ENCODE assay signal across 14 mouse cellular contexts in genomic region chr7:120866684-120867083, GRCm38 (mm10). TPM values are rescaled to one million over a fixed set of nuclear protein-coding genes. Genes with fewer than 3 reads are reported as not detected.
DNase-seq lines count a peak whose midpoint lies in the region; ATAC-seq and TF ChIP-seq lines count a peak whose summit lies in the region.
"Had no signal": no experiment of that assay in that cellular context is flagged by ENCODE, and none has a peak within 500 bp of the region (broad histone marks: within the 10 kb centered on the region; RNA-seq: fewer than 3 reads in every experiment).

No protein-coding gene starts in this region.

- H3K9me3 ChIP-seq in heart, embryonic 15.5 days (replicated peaks) = no peaks in the 10 kb centered on the region
- H3K9me3 ChIP-seq in lung, postnatal 0 days (ENCODE audit: low read length) = no peaks in the 10 kb centered on the region
- H3K9me3 ChIP-seq in intestine, postnatal 0 days (ENCODE audit: control insufficient read depth) = no peaks in the 10 kb centered on the region
- no peaks in the 10 kb centered on the region for H3K9me3 ChIP-seq in stomach, embryonic 16.5 days (replicated peaks; ENCODE audit: control insufficient read depth, low read length)
- H3K9me3 ChIP-seq: hindbrain, embryonic 15.5 days had no signal

- H3K4me1 ChIP-seq in heart, embryonic 15.5 days (replicated peaks) = peaks cover 78% of the 10 kb centered on the region
- H3K4me1 ChIP-seq in lung, postnatal 0 days (ENCODE audit: insufficient read depth, low read depth, low read length) = peaks cover 38% of the 10 kb centered on the region; the same call in 1 of the 2 replicates
- peaks cover 41% of the 10 kb centered on the region for H3K4me1 ChIP-seq in intestine, postnatal 0 days (replicated peaks; ENCODE audit: control insufficient read depth, insufficient read depth, low read length)
- H3K4me1 ChIP-seq in stomach, embryonic 16.5 days (ENCODE audit: control insufficient read depth, insufficient read depth, low read length) = peaks cover 89% of the 10 kb centered on the region

- H3K36me3 ChIP-seq in heart, embryonic 15.5 days = no peaks in the 10 kb centered on the region
- no peaks in the 10 kb centered on the region for H3K36me3 ChIP-seq in lung, postnatal 0 days (ENCODE audit: insufficient read depth, low read length)
- no peaks in the 10 kb centered on the region for H3K36me3 ChIP-seq in intestine, postnatal 0 days (ENCODE audit: control insufficient read depth, insufficient read depth)
- H3K36me3 ChIP-seq in stomach, embryonic 16.5 days (ENCODE audit: control insufficient read depth, insufficient read depth, low read length) = peaks cover 3% of the 10 kb centered on the region; the same call in 1 of the 2 replicates
- H3K36me3 ChIP-seq: hindbrain, embryonic 15.5 days had no signal

- no peak for TF ChIP-seq CTCF in lung, postnatal 0 days (IDR thresholded peaks at IDR 0.05)
- no peak for TF ChIP-seq CTCF in intestine, postnatal 0 days (IDR thresholded peaks at IDR 0.05; ENCODE audit: low read depth)

- no peak overlapping the region for H3K9ac ChIP-seq in heart, embryonic 15.5 days
- no peak overlapping the region for H3K9ac ChIP-seq in lung, postnatal 0 days (replicated peaks; ENCODE audit: low read depth)
- no peak overlapping the region for H3K9ac ChIP-seq in intestine, postnatal 0 days (ENCODE audit: low read depth, low read length)
- H3K9ac ChIP-seq in stomach, embryonic 16.5 days (ENCODE audit: low read length) = peak overlapping the region; percentile 69
- H3K9ac ChIP-seq: hindbrain, embryonic 15.5 days had no signal

- no peak for DNase-seq in heart, adult 18-20 months
- DNase-seq in lung, postnatal 0 days (ENCODE audit: low spot score) = no peak
- no peak for DNase-seq in lung, postnatal 4 days
- DNase-seq in spleen, adult 12 weeks (ENCODE audit: low spot score) = no peak
- DNase-seq: adrenal gland, postnatal 14 days; kidney, postnatal 4 days; spleen, adult 18-20 months; thymus, adult 18-20 months had no signal

- H3K27ac ChIP-seq in heart, embryonic 15.5 days = peak overlapping the region; percentile 93
- peak overlapping the region; percentile 82; the same call in 1 of the 2 replicates for H3K27ac ChIP-seq in lung, postnatal 0 days (ENCODE audit: low read length)
- H3K27ac ChIP-seq in intestine, postnatal 0 days (ENCODE audit: low read depth, low read length) = 0 out of 2 replicates have a peak overlapping the region, but pooled peaks have one; percentile 21
- peak overlapping the region; percentile 97 for H3K27ac ChIP-seq in stomach, embryonic 16.5 days (ENCODE audit: low read length)

- no peaks in the 10 kb centered on the region for H3K27me3 ChIP-seq in heart, embryonic 15.5 days
- H3K27me3 ChIP-seq in lung, postnatal 0 days (replicated peaks; ENCODE audit: insufficient read depth, low read length) = no peaks in the 10 kb centered on the region
- no peaks in the 10 kb centered on the region for H3K27me3 ChIP-seq in intestine, postnatal 0 days (replicated peaks; ENCODE audit: control insufficient read depth, insufficient read depth, low read length)
- no peaks in the 10 kb centered on the region for H3K27me3 ChIP-seq in stomach, embryonic 16.5 days (ENCODE audit: control insufficient read depth, insufficient read depth, low read length)
- H3K27me3 ChIP-seq: hindbrain, embryonic 15.5 days had no signal

- H3K4me3 ChIP-seq in heart, embryonic 15.5 days = no peak overlapping the region
- no peak overlapping the region for H3K4me3 ChIP-seq in lung, postnatal 0 days (ENCODE audit: low read depth, low read length)
- H3K4me3 ChIP-seq in intestine, postnatal 0 days (ENCODE audit: low read depth, low read length) = no peak overlapping the region
- no peak overlapping the region for H3K4me3 ChIP-seq in stomach, embryonic 16.5 days (replicated peaks; ENCODE audit: low read length)
- H3K4me3 ChIP-seq: hindbrain, embryonic 15.5 days had no signal

- H3K4me2 ChIP-seq in heart, embryonic 15.5 days = no peak overlapping the region
- H3K4me2 ChIP-seq in lung, postnatal 0 days (replicated peaks; ENCODE audit: low read depth, low read length) = no peak overlapping the region
- no peak overlapping the region for H3K4me2 ChIP-seq in intestine, postnatal 0 days (replicated peaks; ENCODE audit: low read depth)
- H3K4me2 ChIP-seq in stomach, embryonic 16.5 days (ENCODE audit: low read depth, low read length) = 0 out of 2 replicates have a peak overlapping the region, but pooled peaks have one; percentile 5
- H3K4me2 ChIP-seq: hindbrain, embryonic 15.5 days had no signal

- ATAC-seq in heart, embryonic 15.5 days (replicated peaks; ENCODE audit: insufficient number of reproducible peaks, insufficient read depth, low FRiP score, low read depth) = no peak
- no peak for ATAC-seq in lung, postnatal 0 days
- no peak for ATAC-seq in intestine, postnatal 0 days
- ATAC-seq in stomach, embryonic 16.5 days (ENCODE audit: insufficient read depth, low FRiP score) = no peak

- TF ChIP-seq EP300 in lung, postnatal 0 days (IDR thresholded peaks at IDR 0.05) = no peak

- 52% methylated on average over 2 of the region's 2 CpGs for WGBS in heart, embryonic 15.5 days
- 65% methylated on average over 2 of the region's 2 CpGs for WGBS in lung, postnatal 0 days
- 58% methylated on average over 2 of the region's 2 CpGs for WGBS in intestine, postnatal 0 days
- WGBS in stomach, embryonic 16.5 days = 66% methylated on average over 2 of the region's 2 CpGs

RNA-seq across cellular contexts. Expression of gene Eef2k, which starts 24.1 kb away (rescaled TPM):
- 31.5 and 42.8 TPM in 2 replicates for polyA plus RNA-seq in heart, embryonic 15.5 days (2015; fragmentation: Nextera tagmentation; extraction: Ambion mirVana)
- total RNA-seq in heart, adult 18-20 months (2021) = 10 to 100 TPM; 23.0 to 23.5 TPM
- 16.0 and 16.8 TPM in 2 replicates for polyA plus RNA-seq in lung, postnatal 0 days (2015; fragmentation: Nextera tagmentation; extraction: Ambion mirVana)
- polyA plus RNA-seq in intestine, postnatal 0 days (2015; fragmentation: Nextera tagmentation; extraction: Ambion mirVana) = 14.1 and 14.2 TPM in 2 replicates
- polyA plus RNA-seq in stomach, embryonic 16.5 days (2015; fragmentation: Nextera tagmentation; extraction: Ambion mirVana) = 76.0 and 80.6 TPM in 2 replicates

RNA-seq across cellular contexts. Expression of gene Polr3e, which starts 50.9 kb away (rescaled TPM):
- 17.5 and 22.9 TPM in 2 replicates for polyA plus RNA-seq in heart, embryonic 15.5 days (2015; fragmentation: Nextera tagmentation; extraction: Ambion mirVana)
- total RNA-seq in heart, adult 18-20 months (2021) = 1 to 10 TPM; 8.8 to 9.2 TPM
- polyA plus RNA-seq in lung, postnatal 0 days (2015; fragmentation: Nextera tagmentation; extraction: Ambion mirVana) = 14.4 and 14.6 TPM in 2 replicates
- 18.3 and 19.6 TPM in 2 replicates for polyA plus RNA-seq in intestine, postnatal 0 days (2015; fragmentation: Nextera tagmentation; extraction: Ambion mirVana)
- polyA plus RNA-seq in stomach, embryonic 16.5 days (2015; fragmentation: Nextera tagmentation; extraction: Ambion mirVana) = 33.8 and 34.0 TPM in 2 replicates

RNA-seq across cellular contexts. Expression of gene Gm5737, which starts 54.5 kb away (rescaled TPM):
- not detected in 2 replicates for polyA plus RNA-seq in heart, embryonic 15.5 days (2015; fragmentation: Nextera tagmentation; extraction: Ambion mirVana)
- total RNA-seq in heart, adult 18-20 months (2021) = under 1 TPM; 0.20 to 0.31 TPM
- not detected in 2 replicates for polyA plus RNA-seq in lung, postnatal 0 days (2015; fragmentation: Nextera tagmentation; extraction: Ambion mirVana)
- not detected in 2 replicates for polyA plus RNA-seq in intestine, postnatal 0 days (2015; fragmentation: Nextera tagmentation; extraction: Ambion mirVana)
- polyA plus RNA-seq in stomach, embryonic 16.5 days (2015; fragmentation: Nextera tagmentation; extraction: Ambion mirVana) = not detected in 2 replicates
- polyA plus RNA-seq: cortical plate, adult 2 months; macrophage had no signal

Comparison
In these comparisons a context has a peak if more than half of its experiments do, and no peak if none do; other contexts are left out.
1. H3K27ac ChIP-seq: peak in every context shown above with its lines; median percentile 97 in stomach, embryonic 16.5 days; 93 in heart, embryonic 15.5 days; 82 in lung, postnatal 0 days; 21 in intestine, postnatal 0 days.